Mouse (Mus musculus): ENCODE measurements at regions not wholly inside any gene's neighbourhood (a gene's known extent, or its start where the extent isn't known, plus 50 kb on each side); places are given as distances from the start of the nearest gene placed in this dataset.

DNA sequence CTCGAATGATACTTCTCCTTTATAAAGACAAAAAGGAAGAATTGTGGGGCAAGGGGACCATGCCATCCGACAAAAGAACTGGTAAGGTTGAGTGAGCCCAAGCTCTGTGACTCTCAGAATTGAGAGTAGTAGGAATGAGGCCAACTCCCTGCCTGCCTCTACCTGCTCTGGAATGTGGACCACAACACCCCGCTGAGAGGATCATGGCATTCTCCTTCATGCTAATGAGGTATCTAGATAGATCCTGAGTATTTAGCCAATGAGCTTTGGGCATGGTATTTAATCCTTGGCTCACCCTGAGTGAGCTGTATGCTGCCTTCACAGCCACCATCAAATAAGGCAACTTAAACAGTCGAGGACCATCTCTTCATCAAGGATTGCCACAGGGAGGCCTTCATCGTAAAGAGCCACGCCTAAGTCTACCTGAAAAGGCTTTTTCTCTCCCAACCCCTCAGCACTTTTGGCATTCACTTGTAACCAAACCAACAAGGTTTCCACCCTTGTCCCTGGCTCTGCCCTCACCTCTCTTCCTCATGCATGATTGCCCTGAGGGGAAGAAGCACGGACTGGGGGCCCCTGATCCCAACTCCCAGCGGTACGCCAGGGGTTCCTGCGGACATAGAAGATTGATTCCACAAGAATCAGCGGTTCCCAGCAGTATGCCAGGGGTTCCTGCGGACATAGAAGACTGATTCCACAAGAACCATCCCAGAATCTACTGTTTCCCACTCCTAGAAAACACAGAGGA lies 587.9 kb downstream of the Ptprc start:
- no peak for ATAC-seq (replicated peaks; ENCODE audit: low FRiP score, poor library complexity, severe bottlenecking)

DNA sequence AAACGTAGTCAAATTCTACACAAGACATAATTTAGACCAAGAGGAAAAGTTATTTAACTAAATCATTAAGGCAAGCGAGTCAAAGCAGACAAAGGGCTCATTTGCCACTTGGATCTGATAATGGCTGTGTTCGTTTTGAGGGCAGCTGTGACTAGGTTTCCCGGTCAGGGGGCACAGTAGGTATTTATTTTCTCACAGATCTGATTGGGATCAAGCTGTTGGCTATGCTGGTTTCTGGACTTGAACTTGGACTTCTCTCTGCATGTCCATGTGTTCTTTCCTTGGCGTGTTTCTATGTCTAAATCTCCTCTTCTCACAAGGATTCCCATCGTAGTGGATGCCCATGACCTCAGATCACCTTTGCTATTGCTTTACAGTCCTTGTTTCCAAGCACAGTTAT lies 590.8 kb downstream of the Ptprc start:
- ATAC-seq (replicated peaks; ENCODE audit: low FRiP score, poor library complexity, severe bottlenecking) = no peak

DNA sequence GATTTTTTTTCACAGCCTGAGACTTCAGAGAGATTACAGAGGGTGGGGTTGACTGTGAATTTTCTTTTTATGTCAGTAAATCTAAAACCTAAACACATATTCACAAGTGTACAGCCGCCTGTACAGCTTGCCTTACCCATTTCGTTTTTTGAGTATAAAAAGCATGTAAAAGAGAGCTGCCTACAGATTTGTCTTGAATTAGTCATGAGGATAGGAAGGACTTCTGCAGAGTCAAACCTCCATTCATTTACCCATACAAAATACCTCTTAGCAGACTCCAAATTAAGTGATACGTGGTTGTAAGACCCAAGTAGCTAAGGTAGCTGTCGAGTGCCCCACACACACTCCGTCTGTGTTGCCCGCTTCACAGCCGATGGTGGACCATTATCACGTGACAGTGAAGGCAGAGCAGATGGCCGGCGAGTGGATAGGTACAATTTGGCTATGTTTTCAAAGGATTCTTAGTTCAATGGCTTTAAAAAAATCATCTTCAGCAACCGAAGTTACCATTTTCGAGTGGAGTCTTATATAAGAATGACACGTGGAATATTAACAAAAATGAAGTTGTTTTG lies 591.3 kb downstream of the Ptprc start:
- no peak for ATAC-seq (replicated peaks; ENCODE audit: low FRiP score, poor library complexity, severe bottlenecking)

DNA sequence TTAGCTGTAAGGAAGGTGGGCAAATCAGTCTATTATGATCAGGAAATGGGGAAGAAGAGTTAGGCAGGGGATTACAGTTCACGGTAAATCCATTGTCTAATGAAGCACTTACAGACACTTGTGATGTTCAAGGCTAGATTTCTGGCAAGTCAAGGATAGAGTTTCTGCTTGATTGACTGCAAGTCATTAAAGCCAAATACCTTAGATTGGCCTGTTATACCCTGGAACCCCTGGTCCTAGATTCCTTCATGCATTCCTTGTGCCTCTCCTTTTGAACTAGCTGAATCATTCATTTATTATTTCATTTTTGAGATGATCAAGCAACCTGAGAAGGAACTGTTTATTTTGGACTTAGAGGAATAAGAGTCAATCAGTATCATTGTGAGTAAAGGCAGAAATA lies 597.9 kb downstream of the Ptprc start:
- ATAC-seq (replicated peaks; ENCODE audit: low FRiP score, poor library complexity, severe bottlenecking) = no peak

DNA sequence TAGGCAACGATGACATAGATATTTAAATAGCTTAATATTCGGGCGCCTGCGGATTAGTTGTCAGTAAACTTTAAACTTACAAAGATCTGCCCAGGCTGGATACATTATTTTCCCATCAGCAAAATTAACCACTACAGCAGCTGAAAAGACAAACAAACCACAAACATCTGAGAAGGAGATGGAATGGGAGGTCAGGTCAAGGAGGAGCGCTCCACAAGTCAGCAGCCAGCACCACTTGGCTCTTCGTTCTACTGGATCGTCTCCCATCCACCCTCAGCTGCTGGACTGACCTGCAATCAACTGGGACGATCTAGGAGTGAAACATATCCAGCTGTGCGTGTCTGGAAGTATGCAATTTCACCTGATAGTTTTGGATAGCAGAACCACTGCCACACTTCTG lies 599.3 kb downstream of the Ptprc start:
- no peak for ATAC-seq (replicated peaks; ENCODE audit: low FRiP score, poor library complexity, severe bottlenecking)

DNA sequence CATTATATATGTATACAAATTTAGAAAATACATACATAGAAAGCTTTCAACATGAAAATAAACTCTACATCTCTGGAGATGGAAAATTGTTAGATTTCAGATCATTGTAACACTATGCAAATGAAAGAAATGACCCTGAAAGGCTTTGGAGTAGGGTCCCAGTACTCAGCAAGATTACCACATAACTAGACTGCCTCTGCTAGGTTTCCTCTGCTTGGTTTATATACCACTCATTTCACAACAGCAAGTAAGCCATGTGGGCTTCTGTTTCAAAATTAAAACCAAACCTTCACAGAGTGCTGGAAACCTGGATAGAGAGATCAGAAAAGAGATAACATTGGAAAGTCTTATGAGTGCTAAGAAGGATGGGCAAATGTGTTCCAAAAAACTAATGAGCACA lies 600.1 kb downstream of the Ptprc start:
- ATAC-seq (replicated peaks; ENCODE audit: low FRiP score, poor library complexity, severe bottlenecking) = no peak

DNA sequence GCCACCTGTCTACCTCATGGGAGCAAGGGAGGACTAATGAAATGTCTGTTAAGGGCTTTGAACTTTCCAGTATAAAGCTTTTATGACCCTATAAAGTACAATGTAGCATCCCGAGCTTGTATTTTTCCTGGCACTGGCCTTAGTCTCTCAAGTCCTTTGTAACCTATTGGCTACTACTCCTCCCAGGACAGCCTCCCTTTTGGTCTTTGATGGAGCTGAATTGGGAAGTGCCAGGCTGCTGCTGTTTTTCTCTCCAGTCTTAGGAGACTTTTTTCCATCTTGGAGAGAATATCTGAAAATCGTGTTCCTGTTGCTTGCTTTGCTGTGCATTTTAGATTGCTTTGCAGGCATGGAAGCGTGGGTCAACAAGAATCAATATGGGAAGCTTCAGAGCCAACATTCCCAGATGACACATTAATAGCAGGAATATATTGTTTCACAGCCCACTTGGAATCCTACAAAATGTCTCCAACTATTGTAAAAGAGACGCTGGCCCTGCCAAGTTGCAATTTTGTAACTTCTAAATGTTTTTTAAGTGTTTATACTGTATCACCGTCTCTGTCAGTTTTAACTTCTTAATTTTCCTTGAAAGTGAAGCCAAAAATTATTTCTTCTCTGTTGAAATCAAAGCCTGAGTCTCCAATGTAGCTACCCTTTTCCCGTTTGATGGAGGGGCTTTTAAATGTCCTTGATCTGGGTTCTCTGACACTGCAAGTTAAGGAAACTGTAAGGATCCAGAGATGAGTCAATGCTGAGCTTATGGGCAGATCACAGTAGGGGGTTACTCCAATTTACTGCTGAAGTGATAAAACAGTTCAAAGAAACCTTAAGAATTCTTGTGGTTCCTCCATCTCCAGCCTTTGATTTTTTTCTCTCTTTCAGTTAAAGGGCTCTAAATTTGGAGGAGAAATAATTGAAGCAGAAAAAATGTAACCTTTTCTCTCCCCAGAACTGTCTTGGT lies 603.3 kb downstream of the Ptprc start:
- ATAC-seq (replicated peaks; ENCODE audit: low FRiP score, poor library complexity, severe bottlenecking) = no peak

DNA sequence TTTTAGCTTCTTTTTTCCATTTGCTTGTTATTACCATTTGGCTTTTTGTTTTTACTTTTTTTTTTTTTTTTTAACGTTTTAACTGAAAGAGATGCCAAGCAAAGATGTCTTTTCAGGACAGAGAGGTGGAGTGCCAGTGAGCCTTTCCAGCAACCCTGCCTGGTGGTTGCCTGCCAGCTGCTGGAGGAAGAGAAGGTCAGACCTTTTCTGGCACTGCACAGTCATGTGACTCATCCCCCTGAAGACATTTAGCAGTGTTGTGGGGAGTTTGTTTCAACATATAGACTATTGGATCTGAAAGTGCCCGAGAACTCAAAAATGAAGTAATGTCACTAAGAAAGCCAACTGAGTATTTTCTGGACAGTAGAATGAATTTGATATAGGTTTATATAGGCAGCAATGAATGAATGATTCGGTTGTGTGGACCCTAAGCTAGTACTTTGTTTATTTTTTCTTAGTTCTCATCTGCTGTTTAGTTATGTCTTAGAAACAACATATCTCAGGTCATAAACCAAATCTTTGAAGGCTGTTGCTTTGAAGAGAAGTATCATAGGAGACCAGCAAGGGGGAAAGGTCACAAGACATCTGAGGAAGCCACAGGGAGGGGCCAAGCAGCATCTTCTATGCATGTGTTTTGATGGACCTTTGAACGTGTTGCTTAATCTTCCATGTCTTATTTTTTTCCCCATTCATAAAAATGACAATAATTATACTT lies 604.2 kb downstream of the Ptprc start:
- no peak for ATAC-seq (replicated peaks; ENCODE audit: low FRiP score, poor library complexity, severe bottlenecking)

DNA sequence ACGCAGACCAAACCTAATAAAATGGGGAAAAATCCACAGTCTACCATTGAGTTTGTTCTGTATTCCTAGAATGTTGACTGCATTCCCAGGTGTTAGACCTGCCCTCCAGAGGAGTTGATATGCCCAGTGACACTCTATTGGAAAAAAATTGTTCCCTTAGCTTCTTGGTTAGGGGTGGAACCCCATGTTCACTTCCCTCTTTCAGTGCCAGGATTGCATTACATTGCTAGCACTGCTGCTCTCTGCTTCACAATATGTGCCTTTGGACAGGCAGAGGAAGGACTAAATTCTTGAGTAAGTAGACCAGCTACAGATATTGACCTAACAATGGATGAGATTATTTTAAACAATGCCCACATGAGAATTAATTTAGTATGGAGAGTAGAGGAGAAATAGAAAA lies 607.3 kb upstream of the Nr5a2 start:
- ATAC-seq (replicated peaks; ENCODE audit: low FRiP score, poor library complexity, severe bottlenecking) = no peak

DNA sequence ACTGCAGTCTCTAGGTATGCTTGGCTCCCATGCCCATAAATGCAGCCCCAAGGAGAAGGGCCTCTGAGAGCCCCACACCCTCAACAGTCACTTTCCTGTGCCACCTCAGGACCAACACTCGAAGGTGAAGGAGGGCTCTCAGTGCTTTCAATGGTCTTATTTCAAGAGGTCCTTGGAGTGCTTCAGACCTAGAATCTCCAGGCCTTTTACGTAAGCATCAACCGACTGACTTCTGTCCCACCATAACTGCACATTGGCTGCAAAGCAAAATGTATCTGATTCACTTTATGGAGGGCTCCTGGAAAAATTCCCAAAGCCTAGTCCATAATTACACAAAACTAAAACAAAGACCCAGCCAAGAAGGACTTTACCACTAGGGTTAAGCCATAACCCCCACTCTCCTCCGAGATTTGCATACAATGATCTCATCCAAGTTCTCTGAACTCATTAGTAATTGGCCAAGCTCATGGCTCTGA lies 605.4 kb upstream of the Nr5a2 start:
- no peak for ATAC-seq (replicated peaks; ENCODE audit: low FRiP score, poor library complexity, severe bottlenecking)

DNA sequence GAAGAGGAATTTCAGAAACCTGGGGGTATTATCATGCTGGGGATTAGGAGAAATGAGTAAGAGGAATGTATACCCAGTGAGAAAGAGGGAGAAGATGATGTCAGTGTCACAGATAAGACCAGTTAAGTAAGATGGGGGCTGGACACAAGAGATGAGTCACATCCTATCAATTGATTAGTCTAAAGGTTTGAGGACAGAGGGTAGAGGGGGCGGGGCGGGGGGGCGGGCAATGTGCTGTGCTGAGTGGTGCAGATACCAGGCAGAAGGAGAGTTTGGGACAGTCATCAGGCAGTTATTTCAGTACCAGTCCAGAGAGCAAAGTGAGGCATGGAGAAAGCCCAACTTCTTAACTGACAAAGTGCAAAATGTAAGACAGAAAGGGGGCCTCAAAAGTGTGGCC lies 601.4 kb upstream of the Nr5a2 start:
- no peak for ATAC-seq (replicated peaks; ENCODE audit: low FRiP score, poor library complexity, severe bottlenecking)

DNA sequence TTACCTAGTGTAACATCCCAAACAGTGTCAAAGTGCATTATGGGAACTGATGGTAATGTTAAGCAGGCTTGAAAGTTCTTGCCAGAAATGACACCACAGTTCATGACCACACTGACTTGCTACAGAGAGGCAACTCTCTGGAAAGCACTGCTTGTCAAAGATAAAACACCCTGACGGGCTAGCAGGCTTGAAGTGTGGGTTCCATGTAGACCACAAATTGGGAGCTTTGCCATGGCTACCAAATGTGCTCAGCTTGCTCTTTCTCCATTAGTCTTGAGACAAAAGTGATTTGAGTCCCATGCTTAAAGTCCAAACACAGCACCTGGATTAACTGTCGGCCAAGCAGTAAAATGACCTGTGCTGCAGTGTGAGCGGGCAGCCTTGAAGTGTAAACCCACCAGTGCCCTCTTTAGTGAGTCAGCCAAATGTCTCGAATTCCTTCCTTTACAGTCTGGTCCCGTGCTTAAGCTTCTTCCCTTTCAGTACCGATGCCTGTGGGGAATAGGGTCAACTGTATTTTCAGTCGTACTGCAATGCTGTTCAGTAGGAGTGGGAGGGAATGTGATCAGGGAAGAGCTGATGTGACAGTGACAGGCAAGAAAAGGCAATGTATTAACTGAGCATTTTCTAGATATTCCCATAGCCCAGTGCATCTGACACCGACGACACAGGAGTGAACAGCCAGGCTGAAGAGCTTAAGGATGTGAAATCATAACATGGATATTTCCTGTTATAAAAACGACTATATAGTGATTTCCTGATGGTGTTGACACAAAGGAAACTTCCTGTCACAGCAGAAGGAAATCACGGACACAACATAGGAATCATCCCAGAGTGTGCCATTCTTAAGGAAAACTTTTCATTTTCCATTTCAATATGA lies 600.4 kb upstream of the Nr5a2 start:
- no peak for ATAC-seq (replicated peaks; ENCODE audit: low FRiP score, poor library complexity, severe bottlenecking)

DNA sequence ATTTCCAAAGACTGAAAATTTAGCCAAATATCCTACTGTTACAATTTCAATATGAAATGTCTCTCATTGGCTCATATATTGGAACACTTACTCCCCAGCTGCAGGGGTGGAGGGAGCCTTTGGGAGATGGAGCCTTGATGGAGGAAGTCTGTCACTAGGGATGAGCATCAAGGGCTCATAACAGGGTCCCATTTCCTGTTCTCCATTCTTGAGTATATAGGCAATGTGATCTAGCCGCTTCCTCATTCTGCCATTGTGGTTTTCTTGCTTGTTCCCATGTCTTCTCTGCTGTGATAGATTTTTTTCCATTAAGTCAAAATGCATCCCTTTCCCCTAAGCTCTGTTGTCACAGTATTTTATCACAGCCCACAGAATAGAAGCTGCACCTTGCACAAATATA lies 589.4 kb upstream of the Nr5a2 start:
- no peak for ATAC-seq (replicated peaks; ENCODE audit: low FRiP score, poor library complexity, severe bottlenecking)

DNA sequence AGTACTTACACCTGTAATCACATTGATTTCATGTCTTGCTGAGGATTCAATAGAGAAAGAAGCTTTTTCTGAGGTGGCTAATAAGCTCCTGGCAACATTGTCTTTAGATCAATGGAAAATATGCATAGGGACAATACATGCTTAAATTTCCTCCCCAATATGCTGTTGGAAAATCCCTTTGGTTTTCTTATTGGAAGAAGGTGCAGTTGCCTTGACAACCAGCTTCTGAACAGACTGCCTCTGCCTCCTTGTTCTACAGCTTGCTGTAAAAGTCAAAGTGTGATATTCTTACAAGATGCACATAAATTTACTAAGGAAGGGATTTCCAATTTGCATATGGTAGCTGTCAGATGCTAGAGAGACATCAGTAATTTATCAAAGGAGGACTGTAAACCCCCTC lies 585.4 kb upstream of the Nr5a2 start:
- no peak for ATAC-seq (replicated peaks; ENCODE audit: low FRiP score, poor library complexity, severe bottlenecking)

DNA sequence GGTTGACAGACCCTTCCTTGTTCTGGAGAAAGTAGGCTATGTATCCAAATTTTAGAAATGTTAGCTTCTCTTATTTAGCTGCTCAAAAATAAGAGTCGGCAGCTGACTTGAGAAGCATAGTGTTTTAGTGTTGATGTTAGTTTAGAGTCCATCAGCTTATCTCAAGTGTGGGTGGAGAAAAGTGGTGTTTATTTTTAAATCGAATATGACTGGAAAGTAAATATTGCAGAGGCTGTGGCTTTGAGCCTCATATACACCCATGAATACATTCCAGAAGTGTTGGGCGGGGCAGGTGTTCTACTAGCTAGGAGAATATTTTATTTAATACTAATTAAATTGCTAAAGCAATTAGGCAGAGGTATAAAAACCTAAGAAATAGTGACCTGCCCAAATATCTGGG lies 583.6 kb upstream of the Nr5a2 start:
- ATAC-seq (replicated peaks; ENCODE audit: low FRiP score, poor library complexity, severe bottlenecking) = no peak

DNA sequence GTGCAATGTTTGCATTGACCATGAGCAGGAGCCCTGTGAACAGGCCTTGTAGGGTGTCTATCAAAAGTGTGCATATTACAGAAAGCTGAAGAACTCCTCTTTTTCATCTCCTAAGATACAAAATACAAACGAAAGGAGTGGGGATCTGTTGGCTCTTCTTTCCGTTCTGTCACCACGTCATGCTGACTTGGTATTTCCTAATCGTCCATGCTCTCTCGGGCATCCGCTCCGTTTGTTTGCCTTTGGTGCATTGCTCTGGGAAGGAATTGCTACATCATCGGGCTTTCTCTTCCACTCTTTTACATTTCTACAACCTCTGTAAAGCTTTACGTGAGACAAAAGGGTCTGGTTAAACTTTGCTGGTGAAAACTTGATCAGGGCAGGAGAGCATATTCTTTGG lies 581.2 kb upstream of the Nr5a2 start:
- ATAC-seq (replicated peaks; ENCODE audit: low FRiP score, poor library complexity, severe bottlenecking) = no peak

DNA sequence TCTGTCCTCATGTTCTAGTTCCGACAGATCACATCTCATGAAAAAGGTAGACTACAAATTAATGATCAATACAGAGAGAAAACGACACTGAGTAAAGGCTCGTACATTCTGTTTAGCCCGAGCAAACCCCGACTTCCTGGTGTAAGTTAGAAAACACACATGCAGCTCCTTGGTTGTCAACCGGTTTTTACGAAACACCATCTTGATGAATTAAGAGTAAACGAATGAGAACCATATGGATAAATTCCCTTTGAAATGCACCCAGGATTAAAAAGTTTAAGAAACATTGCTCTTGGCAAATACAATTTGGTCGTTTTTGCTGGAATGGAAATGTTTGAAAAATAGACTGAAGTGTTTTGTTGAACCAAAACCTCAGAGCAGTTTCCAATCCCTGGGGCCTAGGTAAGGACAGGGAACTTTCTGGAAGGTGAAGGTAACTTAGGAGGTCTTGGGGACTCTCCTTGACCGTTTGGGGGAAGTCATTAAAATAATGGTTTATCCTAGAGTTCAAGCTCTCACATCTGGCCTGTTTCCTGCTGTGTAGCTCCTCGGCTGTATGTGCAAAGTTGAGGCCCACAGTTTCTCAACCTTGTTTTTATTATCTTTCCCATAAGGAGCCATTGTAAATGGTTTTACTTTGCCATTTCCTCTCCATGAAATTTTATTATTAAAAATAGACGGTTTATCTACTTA lies 579.3 kb upstream of the Nr5a2 start:
- ATAC-seq (replicated peaks; ENCODE audit: low FRiP score, poor library complexity, severe bottlenecking) = no peak

DNA sequence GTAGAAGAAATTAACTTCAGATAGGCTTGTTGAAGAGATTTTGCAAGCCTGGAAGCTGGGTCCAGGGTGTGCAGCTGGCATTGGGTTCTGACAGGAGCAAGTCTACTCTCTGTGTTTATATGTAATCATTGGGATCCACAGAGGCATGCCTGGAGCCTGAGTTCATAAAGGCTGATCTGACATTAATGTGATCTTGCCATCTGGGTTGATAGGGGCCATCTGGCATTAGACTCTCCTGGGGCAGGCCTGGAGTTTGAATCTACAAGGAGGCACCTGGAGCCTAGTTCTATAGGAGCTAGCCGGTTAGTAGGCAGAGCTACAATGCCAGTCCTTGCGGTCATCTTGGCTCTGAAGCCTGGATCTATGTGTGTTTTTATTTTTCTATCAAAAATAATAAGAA lies 554.5 kb upstream of the Nr5a2 start:
- ATAC-seq (replicated peaks; ENCODE audit: low FRiP score, poor library complexity, severe bottlenecking) = no peak

Measured in erythroblast, adult 5-6 weeks (primary cell).